Mouse (Mus musculus): Measurements from ENCODE around the gene Pnmal1.

DNA sequence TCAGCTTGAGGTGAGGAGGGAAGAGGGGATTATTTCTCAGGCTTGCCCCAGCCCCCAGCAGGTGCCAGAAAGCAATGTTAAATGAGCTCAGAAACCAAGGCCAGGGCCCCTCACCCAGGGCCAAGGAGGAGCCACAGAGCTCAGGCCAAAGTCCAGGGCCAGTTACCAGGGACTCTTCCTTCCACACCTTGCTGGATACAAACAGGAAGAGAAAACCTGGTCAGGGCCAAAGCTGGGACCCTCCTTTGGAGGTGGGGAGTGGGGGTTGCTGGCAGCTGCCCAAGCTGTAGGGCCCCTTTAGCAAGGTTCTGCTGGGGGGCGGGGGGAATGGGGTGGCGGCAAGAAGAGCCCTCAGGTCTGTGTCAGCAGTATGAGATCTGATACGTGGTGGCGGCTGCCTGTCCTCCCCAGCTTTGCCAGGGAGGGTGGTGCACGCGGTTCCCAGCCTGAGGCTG, 37.6 kb upstream of the Pnmal1 start:
- TF ChIP-seq CTCF (IDR thresholded peaks at IDR 0.05; ENCODE audit: extremely low read depth, insufficient read depth, low read length) (no peak), POLR2A (IDR thresholded peaks at IDR 0.05; ENCODE audit: extremely low read depth, insufficient read depth, low read length) (no peak)
